Comparison of ENCODE assay signal across 9 mouse cellular contexts in the genomic region with DNA sequence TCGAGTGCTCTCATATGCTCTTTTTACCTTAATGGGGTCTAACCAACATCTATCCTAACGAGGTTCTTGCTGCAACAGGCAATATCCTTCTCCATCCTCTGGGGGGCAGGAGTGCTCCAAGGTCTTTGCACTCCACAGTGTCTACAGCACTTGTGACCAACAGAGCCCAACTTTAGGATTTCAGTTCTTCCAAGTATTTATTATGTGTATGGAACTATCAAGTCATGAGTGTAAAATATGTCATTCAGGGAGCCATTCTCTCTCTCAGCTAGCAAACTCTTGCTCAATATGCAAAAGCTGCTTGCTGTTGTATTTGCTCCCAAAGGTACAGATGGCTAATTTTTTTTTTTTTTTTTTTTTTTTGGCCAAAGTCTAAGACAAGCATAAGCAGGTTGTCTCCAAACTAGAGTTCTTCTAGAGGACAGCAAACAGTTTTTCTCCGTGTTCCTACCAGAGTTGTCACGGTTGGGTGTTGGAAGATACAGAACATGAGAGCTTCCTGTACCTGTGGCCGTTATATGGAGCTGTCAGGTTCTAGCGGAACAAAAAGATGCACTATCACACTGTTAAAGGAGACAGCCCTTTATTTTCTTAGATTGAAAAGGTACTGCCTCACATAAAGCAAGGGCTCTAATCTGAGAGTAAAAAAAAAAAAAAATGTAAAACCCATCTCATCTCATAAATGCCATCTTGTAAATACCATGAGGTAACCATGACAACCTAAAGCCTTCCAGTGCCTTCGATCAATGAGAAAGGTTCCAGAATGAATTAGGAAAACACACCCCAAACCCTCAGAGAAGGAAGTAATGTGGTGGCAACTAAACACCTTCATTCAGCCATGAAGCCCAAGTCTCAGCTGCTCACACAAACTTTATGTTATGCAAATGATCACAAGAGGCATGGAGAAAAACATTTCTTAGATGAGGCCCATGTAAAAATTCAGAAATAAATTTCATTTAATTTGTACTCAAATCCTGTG. TPM values are rescaled to one million over a fixed set of nuclear protein-coding genes. Genes with fewer than 3 reads are reported as not detected.
DNase-seq lines count a peak whose midpoint lies in the region; ATAC-seq and TF ChIP-seq lines count a peak whose summit lies in the region.
"Had no signal": no experiment of that assay in that cellular context is flagged by ENCODE, and none has a peak within 500 bp of the region (broad histone marks: within the 10 kb centered on the region; RNA-seq: fewer than 3 reads in every experiment).

No protein-coding gene starts in this region.

- H3K79me3 ChIP-seq in C2C12 (ENCODE audit: low read depth) = no peaks in the 10 kb centered on the region

- peak; percentile 61; the same call in 1 of the 2 replicates for ATAC-seq in stomach, embryonic 14.5 days (ENCODE audit: insufficient number of reproducible peaks, insufficient read depth, low FRiP score, low read depth)

- H3K4me1 ChIP-seq in heart, adult 2 months (ENCODE audit: control insufficient read depth, insufficient read depth, low read length) = no peaks in the 10 kb centered on the region
- H3K4me1 ChIP-seq in liver, adult 2 months (ENCODE audit: control insufficient read depth, insufficient read depth, low read length) = no peaks in the 10 kb centered on the region
- no peaks in the 10 kb centered on the region for H3K4me1 ChIP-seq in stomach, embryonic 14.5 days (ENCODE audit: control insufficient read depth, insufficient read depth, low read length)
- H3K4me1 ChIP-seq: embryonic facial prominence, embryonic 13.5 days had no signal

- no peak overlapping the region for H3K4me2 ChIP-seq in stomach, embryonic 14.5 days (replicated peaks; ENCODE audit: low read depth, low read length)
- H3K4me2 ChIP-seq: embryonic facial prominence, embryonic 13.5 days had no signal

- H3K4me3 ChIP-seq in C2C12 (ENCODE audit: insufficient read depth, poor library complexity, severe bottlenecking) = no peak overlapping the region
- no peak overlapping the region for H3K4me3 ChIP-seq in heart, adult 2 months
- H3K4me3 ChIP-seq in liver, adult 2 months (ENCODE audit: insufficient read depth, low read depth, low read length) = no peak overlapping the region
- no peak overlapping the region for H3K4me3 ChIP-seq in stomach, embryonic 14.5 days (ENCODE audit: low read depth, low read length)
- H3K4me3 ChIP-seq: embryonic facial prominence, embryonic 13.5 days had no signal

- H3K27me3 ChIP-seq in C2C12 (ENCODE audit: control insufficient read depth, insufficient read depth, insufficient read length) = no peaks in the 10 kb centered on the region
- H3K27me3 ChIP-seq in heart, adult 2 months (ENCODE audit: control insufficient read depth, insufficient read depth, low read length) = no peaks in the 10 kb centered on the region
- H3K27me3 ChIP-seq in liver, adult 2 months (ENCODE audit: control insufficient read depth, insufficient read depth, low read length) = no peaks in the 10 kb centered on the region
- no peaks in the 10 kb centered on the region for H3K27me3 ChIP-seq in stomach, embryonic 14.5 days (ENCODE audit: control insufficient read depth, insufficient read depth, low read length)
- H3K27me3 ChIP-seq: embryonic facial prominence, embryonic 13.5 days had no signal

- TF ChIP-seq CTCF in C2C12 (IDR thresholded peaks at IDR 0.05; ENCODE audit: control insufficient read depth, insufficient read depth, insufficient read length) = peak; percentile 41
- TF ChIP-seq CTCF in heart, adult 2 months (IDR thresholded peaks at IDR 0.05) = no peak
- TF ChIP-seq CTCF in liver, adult 2 months (IDR thresholded peaks at IDR 0.05; ENCODE audit: low read depth, low read length) = peak; percentile 70

- 53% methylated on average over 7 of the region's 7 CpGs for WGBS in heart, adult 2 months
- 58% methylated on average over 7 of the region's 7 CpGs for WGBS in liver, adult 2 months
- WGBS in stomach, embryonic 14.5 days = 61% methylated on average over 7 of the region's 7 CpGs

- H3K9me3 ChIP-seq in stomach, embryonic 14.5 days (ENCODE audit: control insufficient read depth, low read depth, low read length) = no peaks in the 10 kb centered on the region
- H3K9me3 ChIP-seq: embryonic facial prominence, embryonic 13.5 days had no signal

- DNase-seq in adrenal gland, postnatal 10 days = peak; percentile 86
- DNase-seq in embryo, embryonic 9.5 days (ENCODE audit: extremely low spot score) = peak; percentile 69
- DNase-seq in heart, adult 2 months = peak; percentile 70 to 77
- DNase-seq in kidney, adult 9 months = peak; percentile 86
- peak; percentile 61 for DNase-seq in liver, adult 2 months (ENCODE audit: extremely low read depth, low read depth, low spot score)
- DNase-seq in neural tube, embryonic 10.5 days (ENCODE audit: extremely low spot score, low spot score) = peak; percentile 53

- no peaks in the 10 kb centered on the region for H3K36me3 ChIP-seq in C2C12 (ENCODE audit: control insufficient read depth, insufficient read depth)
- no peaks in the 10 kb centered on the region for H3K36me3 ChIP-seq in heart, adult 2 months (ENCODE audit: control insufficient read depth, insufficient read depth, low read length)
- peaks cover 5% of the 10 kb centered on the region; the same call in 1 of the 2 replicates for H3K36me3 ChIP-seq in liver, adult 2 months (ENCODE audit: control insufficient read depth, insufficient read depth, low read length)
- H3K36me3 ChIP-seq in stomach, embryonic 14.5 days (ENCODE audit: control insufficient read depth, insufficient read depth, low read length) = no peaks in the 10 kb centered on the region

- intact Hi-C loops in heart, adult 2 months (cut with DNase I) = loop anchor here (1.0 to 5.0 kb wide), 4 partner anchors 52 to 138 kb away; no protein-coding TSS in a partner anchor

- no peak for TF ChIP-seq POLR2A in heart, adult 2 months (IDR thresholded peaks at IDR 0.05; ENCODE audit: insufficient read depth, low read depth, low read length)
- no peak for TF ChIP-seq POLR2A in liver, adult 2 months (IDR thresholded peaks at IDR 0.05; ENCODE audit: extremely low read depth, insufficient read depth, low read length)

- no peaks in the 10 kb centered on the region for H3K79me2 ChIP-seq in C2C12 (ENCODE audit: control insufficient read depth, insufficient read depth)
- H3K79me2 ChIP-seq in heart, adult 2 months (replicated peaks; ENCODE audit: control insufficient read depth, insufficient read depth, low read length) = no peaks in the 10 kb centered on the region
- no peaks in the 10 kb centered on the region for H3K79me2 ChIP-seq in liver, adult 2 months (ENCODE audit: control insufficient read depth, insufficient read depth, low read length)

- H3ac ChIP-seq in C2C12 (ENCODE audit: control insufficient read depth, insufficient read length, low read depth) = no peak overlapping the region

- H3K9ac ChIP-seq in heart, adult 2 months (ENCODE audit: low read depth, low read length) = no peak overlapping the region
- no peak overlapping the region for H3K9ac ChIP-seq in liver, adult 2 months (ENCODE audit: low read depth, low read length)
- no peak overlapping the region for H3K9ac ChIP-seq in stomach, embryonic 14.5 days (replicated peaks; ENCODE audit: low read depth, low read length)
- H3K9ac ChIP-seq: embryonic facial prominence, embryonic 13.5 days had no signal

- TF ChIP-seq EP300 in heart, adult 2 months (IDR thresholded peaks at IDR 0.05; ENCODE audit: insufficient read depth, low read depth, low read length) = peak; percentile 90

- no peak overlapping the region for H3K27ac ChIP-seq in heart, adult 2 months
- H3K27ac ChIP-seq in liver, adult 2 months (replicated peaks; ENCODE audit: insufficient read depth, low read depth, low read length) = no peak overlapping the region
- H3K27ac ChIP-seq in stomach, embryonic 14.5 days (ENCODE audit: low read length) = no peak overlapping the region
- H3K27ac ChIP-seq: embryonic facial prominence, embryonic 13.5 days had no signal

TF ChIP-seq in C2C12, 6 proteins besides CTCF, POLR2A, EP300 and RAD21:
- TF ChIP-seq MYOG (IDR thresholded peaks at IDR 0.05; ENCODE audit: control insufficient read depth, extremely low read depth, insufficient read length) (no peak), CEBPB (IDR thresholded peaks at IDR 0.05; ENCODE audit: low read depth) (no peak), USF1 (IDR thresholded peaks at IDR 0.05; ENCODE audit: low read depth) (no peak), FOSL1 (IDR thresholded peaks at IDR 0.05; ENCODE audit: insufficient read depth, low read length, poor library complexity, severe bottlenecking) (no peak), MAX (IDR thresholded peaks at IDR 0.05) (no peak), MYOD1 (IDR thresholded peaks at IDR 0.05; ENCODE audit: control insufficient read depth, insufficient read length, low read depth) (no peak)
TF ChIP-seq in C2C12: peak in this region for 0.

RNA-seq across cellular contexts. Expression of gene Gm6525, which starts 1.7 kb away (rescaled TPM):
- 0.08 TPM for polyA plus RNA-seq in C2C12 (2012; fragmentation: generic; extraction: Trizol)
- total RNA-seq in adrenal gland, postnatal 10 days (2021) = under 1 TPM; 0.67 to 0.69 TPM
- not detected for total RNA-seq in heart, adult 2 months (2021)
- not detected in 2 replicates for polyA plus RNA-seq in heart, adult 2 months (2012; rRNA removed)
- 0.27 TPM in 1 of 2 replicates, not detected in the other for total RNA-seq in liver, adult 2 months (2014; rRNA removed)
- not detected in 2 replicates for polyA plus RNA-seq in liver, adult 2 months (2012; rRNA removed)
- 1.2 and 1.7 TPM in 2 replicates for polyA plus RNA-seq in stomach, embryonic 14.5 days (2014; fragmentation: Nextera tagmentation; extraction: Ambion mirVana)

RNA-seq across cellular contexts. Expression of gene Mnd1, which starts 20.0 kb away (rescaled TPM):
- 11.1 TPM for polyA plus RNA-seq in C2C12 (2012; fragmentation: generic; extraction: Trizol)
- total RNA-seq in adrenal gland, postnatal 10 days (2021) = 10 to 100 TPM; 25.2 to 26.5 TPM
- total RNA-seq in heart, adult 2 months (2021) = 1 to 10 TPM; 2.0 to 3.0 TPM
- 0.18 and 0.35 TPM in 2 replicates for polyA plus RNA-seq in heart, adult 2 months (2012; rRNA removed)
- 7.4 and 7.5 TPM in 2 replicates for total RNA-seq in liver, adult 2 months (2014; rRNA removed)
- 0.84 and 1.2 TPM in 2 replicates for polyA plus RNA-seq in liver, adult 2 months (2012; rRNA removed)
- polyA plus RNA-seq in stomach, embryonic 14.5 days (2014; fragmentation: Nextera tagmentation; extraction: Ambion mirVana) = 15.2 and 18.2 TPM in 2 replicates
